Mouse (Mus musculus) MEL (cell line): Measurements from ENCODE around the gene Top2a. TPM values are rescaled to one million over a fixed set of nuclear protein-coding genes. Genes with fewer than 3 reads are reported as not detected.

Experiments
- DNase-seq: peaks from one replicate; pipeline ENCODE4 v3.0.0; 2011; ENCODE audit warnings: low read depth, low spot score
- H3K27ac ChIP-seq: 2 replicates; pipeline ENCODE4 v1.5.1; 2012; ENCODE audit warnings: low read depth, mild to moderate bottlenecking, control low read depth, low read length, moderate library complexity; ENCODE audit not compliant: control insufficient read depth
- H3K27me3 ChIP-seq, 2 experiments: fragments of 150-350 bp in 1 of 2; sonication (generic) in 1 of 2; 2 replicates each; pipeline ENCODE4 v1.6.1; 2012; ENCODE audit warnings: low read length in 2 of 2, mild to moderate bottlenecking in 2 of 2, improper control_type of control experiment in 1 of 2, moderate library complexity in 1 of 2; ENCODE audit not compliant: insufficient read depth in 2 of 2, control insufficient read depth in 1 of 2
- H3K36me3 ChIP-seq, 2 experiments: 2 replicates each; pipeline ENCODE4 v1.6.1; 2012 to 2014; ENCODE audit warnings: low read length in 2 of 2, improper control_type of control experiment in 1 of 2, inconsistent platforms in 1 of 2, mild to moderate bottlenecking in 1 of 2; ENCODE audit not compliant: insufficient read depth in 2 of 2, control insufficient read depth in 1 of 2
- H3K4me1 ChIP-seq, 2 experiments: fragments of 150-350 bp in 1 of 2; sonication (generic) in 1 of 2; 2 replicates each; pipeline ENCODE4 v1.6.1; 2012; ENCODE audit warnings: low read length in 2 of 2, improper control_type of control experiment in 1 of 2, mild to moderate bottlenecking in 1 of 2; ENCODE audit not compliant: insufficient read depth in 2 of 2, control insufficient read depth in 1 of 2
- H3K4me3 ChIP-seq, 2 experiments: fragments of 150-350 bp in 1 of 2; sonication (generic) in 1 of 2; 2 replicates each; pipeline ENCODE4 v1.5.1; 2012; ENCODE audit warnings: low read depth in 2 of 2, low read length in 2 of 2, mild to moderate bottlenecking in 2 of 2, moderate library complexity in 2 of 2, control low read depth in 1 of 2, improper control_type of control experiment in 1 of 2; ENCODE audit not compliant: control insufficient read depth in 1 of 2, insufficient read depth in 1 of 2
- H3K79me2 ChIP-seq: 2 replicates; pipeline ENCODE4 v1.6.1; 2012; ENCODE audit warnings: mild to moderate bottlenecking, low read length, moderate library complexity; ENCODE audit not compliant: control insufficient read depth, poor library complexity, insufficient read depth
- H3K9ac ChIP-seq: 2 replicates; pipeline ENCODE4 v1.6.1; 2012; ENCODE audit warnings: low read depth, mild to moderate bottlenecking, control low read depth, low read length, moderate library complexity; ENCODE audit not compliant: control insufficient read depth, poor library complexity, severe bottlenecking
- H3K9me3 ChIP-seq: fragments of 150-350 bp; sonication (generic); replicated peaks from 2 replicates; pipeline ENCODE4 v1.6.1; 2012; ENCODE audit warnings: mild to moderate bottlenecking, low read length, improper control_type of control experiment, moderate library complexity; ENCODE audit not compliant: insufficient read depth
- CHD2 ChIP-seq: IDR thresholded peaks from 2 replicates; pipeline ENCODE4 v1.6.1; 2011; ENCODE audit warnings: low read length, improper control_type of control experiment
- CTCF ChIP-seq, 3 experiments: IDR thresholded peaks in 2 of 3; conservative IDR thresholded peaks in 1 of 3; 2 replicates each; pipeline ENCODE4 v1.5.1; 2011 to 2012; ENCODE audit warnings: low read length in 3 of 3, low read depth in 2 of 3, mild to moderate bottlenecking in 2 of 3, improper control_type of control experiment in 1 of 3, inconsistent platforms in 1 of 3, mixed read lengths in 1 of 3, moderate library complexity in 1 of 3; ENCODE audit not compliant: control insufficient read depth in 1 of 3, insufficient read depth in 1 of 3, poor library complexity in 1 of 3, severe bottlenecking in 1 of 3
- ELF1 ChIP-seq: IDR thresholded peaks from 2 replicates; pipeline ENCODE4 v1.6.1; 2014; ENCODE audit warnings: low read depth, mild to moderate bottlenecking, inconsistent platforms, low read length, improper control_type of control experiment, moderate library complexity
- EP300 ChIP-seq, 2 experiments: IDR thresholded peaks; 2 replicates each; pipeline ENCODE4 v1.6.1; 2011; ENCODE audit warnings: improper control_type of control experiment in 2 of 2, low read length in 2 of 2, low read depth in 1 of 2, mild to moderate bottlenecking in 1 of 2
- GABPA ChIP-seq: IDR thresholded peaks from 2 replicates; pipeline ENCODE4 v1.6.1; 2012; ENCODE audit warnings: low read depth, mild to moderate bottlenecking, inconsistent platforms, low read length, improper control_type of control experiment, moderate library complexity
- JUND ChIP-seq: IDR thresholded peaks from 2 replicates; pipeline ENCODE4 v1.6.1; 2011; ENCODE audit warnings: low read depth, mild to moderate bottlenecking, improper control_type of control experiment, low read length
- KAT2A ChIP-seq: conservative IDR thresholded peaks from 2 replicates; pipeline ENCODE4 v1.6.1; 2012; ENCODE audit warnings: low read depth, low read length, improper control_type of control experiment, inconsistent platforms
- MAFK ChIP-seq: IDR thresholded peaks from 2 replicates; pipeline ENCODE4 v1.6.1; 2011; ENCODE audit warnings: low read depth, mild to moderate bottlenecking, low read length, improper control_type of control experiment, borderline replicate concordance
- MAX ChIP-seq: IDR thresholded peaks from 2 replicates; pipeline ENCODE4 v1.6.1; 2011; ENCODE audit warnings: low read length, improper control_type of control experiment
- MAZ ChIP-seq: IDR thresholded peaks from 2 replicates; pipeline ENCODE4 v1.6.1; 2012; ENCODE audit warnings: low read depth, mild to moderate bottlenecking, inconsistent platforms, low read length, improper control_type of control experiment
- MXI1 ChIP-seq: IDR thresholded peaks from 2 replicates; pipeline ENCODE4 v1.6.1; 2011; ENCODE audit warnings: mild to moderate bottlenecking, low read depth, low read length, improper control_type of control experiment
- MYC ChIP-seq: IDR thresholded peaks from 2 replicates; pipeline ENCODE4 v1.6.1; 2011; ENCODE audit warnings: low read depth, mild to moderate bottlenecking, low read length, improper control_type of control experiment, moderate library complexity
- NRF1 ChIP-seq: IDR thresholded peaks from 2 replicates; pipeline ENCODE4 v1.6.1; 2014; ENCODE audit warnings: low read depth, mild to moderate bottlenecking, inconsistent platforms, low read length, improper control_type of control experiment, moderate library complexity; ENCODE audit not compliant: poor library complexity, insufficient read depth, severe bottlenecking
- POLR2AphosphoS2 ChIP-seq: IDR thresholded peaks from 2 replicates; pipeline ENCODE4 v1.6.1; 2011; ENCODE audit warnings: low read length, improper control_type of control experiment
- POLR2AphosphoS5 ChIP-seq: IDR thresholded peaks from 2 replicates; pipeline ENCODE4 v1.6.1; 2012; ENCODE audit warnings: low read depth, borderline replicate concordance, mild to moderate bottlenecking, inconsistent platforms, low read length, moderate library complexity, mixed read lengths
- RAD21 ChIP-seq: IDR thresholded peaks from 2 replicates; pipeline ENCODE4 v1.6.1; 2011; ENCODE audit warnings: mild to moderate bottlenecking, low read depth, low read length, improper control_type of control experiment
- SIN3A ChIP-seq: IDR thresholded peaks from 2 replicates; pipeline ENCODE4 v1.6.1; 2012; ENCODE audit warnings: low read length, improper control_type of control experiment, inconsistent platforms
- SMC3 ChIP-seq: IDR thresholded peaks from 2 replicates; pipeline ENCODE4 v1.6.1; 2011; ENCODE audit warnings: low read depth, low read length, improper control_type of control experiment
- TCF12 ChIP-seq: IDR thresholded peaks from 2 replicates; pipeline ENCODE4 v1.6.1; 2014; ENCODE audit warnings: low read depth, mild to moderate bottlenecking, inconsistent platforms, low read length, improper control_type of control experiment, moderate library complexity
- USF2 ChIP-seq, 2 experiments: IDR thresholded peaks; 2 replicates each; pipeline ENCODE4 v1.6.1; 2011 to 2012; ENCODE audit warnings: improper control_type of control experiment in 2 of 2, low read length in 2 of 2, borderline replicate concordance in 1 of 2, inconsistent platforms in 1 of 2, low read depth in 1 of 2, mild to moderate bottlenecking in 1 of 2; ENCODE audit not compliant: insufficient read depth in 1 of 2
- ZC3H11A ChIP-seq: IDR thresholded peaks from 2 replicates; pipeline ENCODE4 v1.6.1; 2012; ENCODE audit warnings: low read depth, mild to moderate bottlenecking, inconsistent platforms, low read length, improper control_type of control experiment
- ZMIZ1 ChIP-seq: IDR thresholded peaks from 2 replicates; pipeline ENCODE4 v1.6.1; 2012; ENCODE audit warnings: low read depth, mild to moderate bottlenecking, inconsistent platforms, low read length, improper control_type of control experiment, moderate library complexity
- ZNF384 ChIP-seq: IDR thresholded peaks from 2 replicates; pipeline ENCODE4 v1.6.1; 2012; ENCODE audit warnings: low read depth, mild to moderate bottlenecking, inconsistent platforms, low read length, improper control_type of control experiment
- polyA plus RNA-seq, 2 experiments: library from polyadenylated mRNA; stranded (reverse) in 1 of 2; unstranded in 1 of 2; fragments of >175 nt in 1 of 2; fragments of >200 nt in 1 of 2; gene quantifications; 2 replicates each; pipeline versions ENCODE4 v1.2.1 to v1.2.4; 2012; ENCODE audit warnings: low replicate concordance in 2 of 2, low read depth in 1 of 2; ENCODE audit not compliant: insufficient read length in 2 of 2, insufficient read depth in 1 of 2, missing spikeins in 1 of 2
- total RNA-seq: library from RNA; depleted of rRNA; stranded (reverse); fragments of 300-350 nt; gene quantifications from 2 replicates; pipeline ENCODE4 v1.2.3, GENCODE M21; 2012

The Top2a gene
- total and polyA plus RNA-seq, 3 experiments: 395 to 643 (median 443) TPM

DNA sequence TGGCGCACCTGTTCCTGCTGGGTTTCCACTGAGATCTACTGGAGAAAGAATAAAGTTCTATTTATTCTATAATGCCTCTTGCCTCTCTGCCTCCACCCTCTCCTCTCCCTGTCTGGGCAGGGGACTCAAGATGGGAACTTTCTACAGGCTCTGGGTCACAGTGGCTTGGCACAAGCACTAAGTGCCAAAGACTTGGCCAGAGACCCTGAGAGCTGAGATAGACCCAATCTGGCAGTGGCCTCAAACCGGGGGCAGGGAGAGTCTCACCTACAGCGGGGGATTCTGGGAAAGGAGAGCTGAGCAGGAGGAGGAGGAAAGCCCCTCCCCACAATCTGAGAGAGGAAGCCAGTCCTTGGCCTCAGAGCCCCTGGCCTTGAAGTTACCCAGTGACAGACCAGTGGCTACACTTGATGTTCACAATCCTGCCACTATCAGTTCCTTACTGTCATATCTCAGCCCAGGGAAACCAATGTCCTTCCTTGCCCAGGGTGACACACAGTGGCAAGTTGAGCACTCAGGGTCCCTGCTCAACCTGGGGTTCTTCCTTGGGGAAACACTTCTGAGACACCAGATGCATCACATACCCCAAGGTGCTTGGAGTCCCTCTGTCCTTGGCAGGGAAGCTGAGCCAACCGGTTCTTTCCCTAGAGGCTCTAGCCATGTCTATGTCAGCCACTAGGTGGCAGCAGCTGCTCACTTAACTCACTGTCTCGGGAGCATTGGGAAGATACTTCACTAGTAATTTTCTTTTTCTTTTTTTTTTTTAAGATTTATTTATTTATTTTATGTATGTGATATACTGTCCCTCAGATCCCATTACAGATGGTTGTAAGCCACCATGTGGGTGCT lies 48.9 kb downstream of the Top2a start:
- Histone ChIP-seq H3K27ac (no peak overlapping the region), H3K79me2 (no peaks in the 10 kb centered on the region), H3K9ac (no peak overlapping the region), H3K36me3 (0 out of 4 replicates have a peak, but pooled peaks cover 0 to 3% of the 10 kb centered on the region in 2 experiments), H3K4me1 (peaks cover 0 to 6% of the 10 kb centered on the region in 2 experiments; a peak in 3 of 4 replicates), H3K4me3 (no peak overlapping the region), H3K9me3 (no peaks in the 10 kb centered on the region), H3K27me3 (no peaks in the 10 kb centered on the region)
- TF ChIP-seq CTCF (IDR thresholded peaks at IDR 0.05 in 2 of 3, conservative IDR thresholded peaks at IDR 0.05 in 1 of 3; ENCODE audit: control insufficient read depth in 1 of 3, insufficient read depth in 1 of 3, low read depth in 2 of 3, low read length in 3 of 3, poor library complexity in 1 of 3, severe bottlenecking in 1 of 3) (peak; percentile 82 to 95 (median 89)), MAX (0 out of 2 replicates have a peak, but pooled peaks have one; percentile 40), ZNF384 (peak; percentile 87), ELF1 (no peak), JUND (no peak), SMC3 (peak; percentile 93), TCF12 (0 out of 2 replicates have a peak, but pooled peaks have one; percentile 8), CHD2 (no peak), MAZ (peak; percentile 43; the same call in 1 of the 2 replicates), POLR2AphosphoS2 (0 out of 2 replicates have a peak, but pooled peaks have one; percentile 32), RAD21 (peak; percentile 91), MYC (no peak), EP300 (IDR thresholded peaks at IDR 0.05; ENCODE audit: low read depth in 1 of 2, low read length in 2 of 2) (no peak), SIN3A (peak; percentile 72; the same call in 1 of the 2 replicates), ZC3H11A (peak; percentile 95)
- peak; percentile 89 for DNase-seq

DNA sequence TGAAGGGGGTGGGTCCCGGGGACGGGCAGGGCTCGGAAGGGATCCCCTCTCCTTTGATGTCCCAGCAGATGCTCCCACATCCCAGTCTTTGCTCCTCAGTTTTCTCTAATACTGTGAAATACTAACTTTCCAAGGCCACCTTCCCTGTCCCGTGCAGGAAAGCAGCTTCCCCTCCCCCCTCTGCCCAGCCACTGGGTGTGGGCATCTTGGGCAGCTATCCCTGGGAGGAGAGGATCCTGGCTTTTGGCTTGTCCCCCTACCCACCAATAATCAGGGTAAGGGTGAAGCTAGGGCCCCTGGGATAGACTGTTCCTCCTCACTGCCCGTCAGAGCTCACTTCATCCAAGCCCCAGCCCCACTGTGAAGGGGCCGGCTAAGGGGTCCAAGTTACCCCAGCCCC lies 49.8 kb downstream of the Top2a start:
- no peak overlapping the region for H3K27ac ChIP-seq
- TF ChIP-seq POLR2AphosphoS5 (no peak), TCF12 (no peak), ZNF384 (no peak), POLR2AphosphoS2 (no peak), KAT2A (no peak), GABPA (no peak), USF2 (IDR thresholded peaks at IDR 0.05; ENCODE audit: borderline replicate concordance in 1 of 2, insufficient read depth in 1 of 2, low read depth in 1 of 2, low read length in 2 of 2) (no peak), MAX (no peak), MXI1 (no peak), RAD21 (no peak), MAFK (no peak), NRF1 (no peak), ZMIZ1 (no peak), MYC (no peak)
- H3K36me3 ChIP-seq: 0 out of 4 replicates have a peak, but pooled peaks cover 0 to 3% of the 10 kb centered on the region in 2 experiments
- no peaks in the 10 kb centered on the region for H3K9me3 ChIP-seq
- H3K4me1 ChIP-seq: peaks cover 0 to 6% of the 10 kb centered on the region in 2 experiments; a peak in 3 of 4 replicates
- no peak for DNase-seq
- H3K4me3 ChIP-seq: no peak overlapping the region
- H3K9ac ChIP-seq: no peak overlapping the region
- no peaks in the 10 kb centered on the region for H3K27me3 ChIP-seq
- H3K79me2 ChIP-seq: no peaks in the 10 kb centered on the region
